Mouse (Mus musculus): Measurements from ENCODE around the gene Abca8b. TPM values are rescaled to one million over a fixed set of nuclear protein-coding genes. Genes with fewer than 3 reads are reported as not detected.

Gene Abca8b
- polyA plus RNA-seq, 1 experiment from 2014 or later, result 0.29 TPM

DNA sequence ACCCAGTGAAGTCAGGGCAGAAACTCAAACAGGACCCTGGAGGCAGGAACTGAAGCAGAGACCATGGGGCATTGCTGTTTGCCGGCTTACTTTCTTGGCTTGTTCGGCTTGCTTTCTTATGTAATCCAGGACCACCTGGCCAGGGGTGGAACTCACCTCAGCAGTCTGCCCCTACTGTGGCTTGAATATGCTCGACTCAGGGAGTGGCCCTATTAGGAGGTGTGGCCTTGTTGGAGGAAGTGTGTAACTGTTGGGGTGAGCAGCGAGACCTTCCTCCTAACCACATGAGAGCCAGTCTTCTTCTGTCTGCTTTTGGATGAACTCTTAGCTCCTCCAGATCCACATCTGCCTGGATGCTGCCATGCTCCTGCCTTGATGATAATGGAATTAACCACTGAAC, 108.9 kb downstream of the Abca8b start:
- H3K36me3 ChIP-seq (replicated peaks), result no peaks in the 10 kb centered on the region
- no peak for DNase-seq (ENCODE audit: extremely low spot score, low spot score)

DNA sequence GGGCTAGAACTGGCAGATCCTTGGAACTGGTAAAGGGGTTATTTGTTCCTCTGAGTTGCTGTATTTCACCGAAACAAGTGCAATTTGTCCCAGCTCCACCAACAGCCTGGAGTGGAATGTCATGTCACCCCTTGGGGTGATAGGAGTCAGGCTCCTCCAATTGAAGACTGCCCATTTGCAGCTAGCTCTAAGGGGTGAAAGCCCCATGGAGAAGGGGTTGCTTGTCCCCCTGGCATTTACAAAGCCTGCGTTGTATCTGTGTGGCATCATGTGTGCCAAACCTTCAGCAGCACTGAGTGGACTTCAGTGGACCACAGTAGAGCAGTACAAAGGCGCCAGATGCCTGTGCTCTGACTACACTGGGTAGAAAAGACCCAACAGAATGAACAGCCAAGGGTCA, 110.1 kb downstream of the Abca8b start:
- Histone ChIP-seq H3K4me1 (no peaks in the 10 kb centered on the region), H3K27ac (no peak overlapping the region), H3K9me3 (no peaks in the 10 kb centered on the region), H3K27me3 (ENCODE audit: poor library complexity, severe bottlenecking) (no peaks in the 10 kb centered on the region), H3K4me3 (no peak overlapping the region), H3K36me3 (replicated peaks) (no peaks in the 10 kb centered on the region)
- 93% methylated on average over 3 of the region's 3 CpGs for WGBS
- no peak for DNase-seq (ENCODE audit: extremely low spot score, low spot score)

More for the DNA sequence above, 108.9 kb downstream of the Abca8b start:
- H3K27ac ChIP-seq, result no peak overlapping the region
- no peaks in the 10 kb centered on the region for H3K9me3 ChIP-seq
- H3K4me1 ChIP-seq, result no peaks in the 10 kb centered on the region
- no peak overlapping the region for H3K4me3 ChIP-seq
- H3K27me3 ChIP-seq (ENCODE audit: poor library complexity, severe bottlenecking), result no peaks in the 10 kb centered on the region
- WGBS, result 95% methylated on average over 4 of the region's 4 CpGs

DNA sequence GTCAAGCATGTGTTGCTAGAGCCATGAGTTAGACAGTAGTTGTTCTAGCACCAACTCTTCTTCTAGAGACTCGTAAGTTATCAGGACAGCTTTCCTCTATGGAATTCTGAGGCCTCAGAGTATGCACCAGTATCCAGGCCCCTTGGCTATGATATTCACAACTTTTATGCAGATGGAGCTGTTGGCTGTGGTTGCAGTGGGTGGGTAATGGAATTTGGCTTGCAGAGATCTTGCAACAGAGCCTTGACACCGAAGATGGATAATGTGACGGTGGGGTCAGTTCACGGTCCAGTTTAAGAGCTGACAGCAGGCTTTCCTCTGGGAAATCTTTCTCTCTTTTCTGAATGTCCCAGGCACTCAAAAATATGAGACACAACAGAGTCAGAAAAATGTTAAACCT, 110.8 kb downstream of the Abca8b start:
- Histone ChIP-seq H3K27ac (no peak overlapping the region), H3K9me3 (no peaks in the 10 kb centered on the region), H3K4me1 (no peaks in the 10 kb centered on the region), H3K27me3 (ENCODE audit: poor library complexity, severe bottlenecking) (no peaks in the 10 kb centered on the region), H3K36me3 (replicated peaks) (no peaks in the 10 kb centered on the region), H3K4me3 (no peak overlapping the region)
- 93% methylated on average over 4 of the region's 4 CpGs for WGBS
- DNase-seq (ENCODE audit: extremely low spot score, low spot score), result no peak

- Histone ChIP-seq H3K36me3 (replicated peaks) (no peaks in the 10 kb centered on the region), H3K9me3 (no peaks in the 10 kb centered on the region), H3K27me3 (ENCODE audit: poor library complexity, severe bottlenecking) (no peaks in the 10 kb centered on the region), H3K4me3 (no peak overlapping the region), H3K4me1 (no peaks in the 10 kb centered on the region), H3K27ac (no peak overlapping the region)
- DNase-seq (ENCODE audit: extremely low spot score, low spot score), result no peak
- 72% methylated on average over 3 of the region's 3 CpGs for WGBS
These were observed 111.5 kb downstream of the Abca8b start for GRCm38 (mm10) chr11:109884126-109884525.

Other genes with a start within 250 kb of the Abca8b start
- not detected in 2 replicates for gene 1700012B07Rik, start 167.8 kb downstream of the Abca8b start, polyA plus RNA-seq (2016; fragmentation: Nextera tagmentation; extraction: Ambion mirVana)
- gene Abca8a, start 100.1 kb upstream of the Abca8b start, polyA plus RNA-seq (2016; fragmentation: Nextera tagmentation; extraction: Ambion mirVana), result not detected in 2 replicates
- gene Abca9, start 172.4 kb upstream of the Abca8b start, polyA plus RNA-seq (2016; fragmentation: Nextera tagmentation; extraction: Ambion mirVana), result 2.0 and 2.9 TPM in 2 replicates

Data from forebrain, embryonic 10.5 days (tissue).